Mouse (Mus musculus) kidney, adult 2 months (tissue): ENCODE results near the gene 4930467E23Rik.
"Not testable (repeated sequence)": the region's sequence is repeated elsewhere in the genome, so short reads cannot be mapped to it uniquely, and the experiment has no call there.

Source experiments
- CTCF ChIP-seq: fragments of 200-500 bp; conservative IDR thresholded peaks from 2 replicates; pipeline ENCODE4 v1.5.1; 2011; ENCODE audit warnings: low read depth, mild to moderate bottlenecking, control low read depth, low read length, moderate library complexity, mixed read lengths; ENCODE audit not compliant: insufficient read depth, insufficient read length
- POLR2A ChIP-seq: fragments of 200-500 bp; IDR thresholded peaks from one replicate; pipeline ENCODE4 v1.6.1; 2011; ENCODE audit warnings: low read depth, low read length, control low read depth

- not testable (repeated sequence) for TF ChIP-seq CTCF, POLR2A
Observed at GRCm38 (mm10) chr8:19717851-19718250, 11.5 kb upstream of the 4930467E23Rik start.
